Mouse (Mus musculus) adrenal gland, postnatal 25 days (tissue): ENCODE measurements around the gene Pyy. TPM values are rescaled to one million over a fixed set of nuclear protein-coding genes. Genes with fewer than 3 reads are reported as not detected.

Experiments used
- DNase-seq: peaks from one replicate; pipeline ENCODE4 v3.0.0; 2021; ENCODE audit warnings: mixed read lengths
- long read RNA-seq: library from polyadenylated mRNA; stranded (forward); transcript quantifications from one replicate; pipeline ENCODE4 v2.0.0, GENCODE M21; 2021
- total RNA-seq: library from RNA; stranded (reverse); gene quantifications from 2 replicates; pipeline ENCODE4 v1.2.3, GENCODE M21; 2021

The Pyy gene
- total RNA-seq, result not detected in 2 replicates
- long read RNA-seq, result 0 reads

- DNase-seq, result no peak
Measured at GRCm38 (mm10) chr11:102107732-102108131, at the start of gene Pyy. Gene Pyy (minus strand): TSS chr11:102107832.

DNA sequence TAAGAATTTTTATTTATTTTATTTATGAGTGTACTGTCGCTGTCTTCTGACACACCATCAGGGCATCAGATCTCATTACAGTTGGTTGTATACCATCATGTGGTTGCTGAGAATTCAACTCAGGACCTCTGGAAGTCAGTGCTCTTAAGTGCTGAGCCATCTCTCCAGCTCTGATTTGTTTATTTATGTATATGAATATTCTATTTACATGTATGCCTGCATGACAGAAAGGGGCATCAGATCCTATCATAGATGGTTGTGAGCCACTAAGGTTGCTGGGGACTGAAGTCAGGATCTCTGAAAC lies 49.1 kb upstream of the Pyy start:
- no peak for DNase-seq

- DNase-seq, result peak; percentile 88
Measured at GRCm38 (mm10) chr11:102156039-102156785, 48.6 kb upstream of the Pyy start, which contains the start of gene Tmem101. Gene Tmem101 (minus strand): TSS chr11:102156404.

DNA sequence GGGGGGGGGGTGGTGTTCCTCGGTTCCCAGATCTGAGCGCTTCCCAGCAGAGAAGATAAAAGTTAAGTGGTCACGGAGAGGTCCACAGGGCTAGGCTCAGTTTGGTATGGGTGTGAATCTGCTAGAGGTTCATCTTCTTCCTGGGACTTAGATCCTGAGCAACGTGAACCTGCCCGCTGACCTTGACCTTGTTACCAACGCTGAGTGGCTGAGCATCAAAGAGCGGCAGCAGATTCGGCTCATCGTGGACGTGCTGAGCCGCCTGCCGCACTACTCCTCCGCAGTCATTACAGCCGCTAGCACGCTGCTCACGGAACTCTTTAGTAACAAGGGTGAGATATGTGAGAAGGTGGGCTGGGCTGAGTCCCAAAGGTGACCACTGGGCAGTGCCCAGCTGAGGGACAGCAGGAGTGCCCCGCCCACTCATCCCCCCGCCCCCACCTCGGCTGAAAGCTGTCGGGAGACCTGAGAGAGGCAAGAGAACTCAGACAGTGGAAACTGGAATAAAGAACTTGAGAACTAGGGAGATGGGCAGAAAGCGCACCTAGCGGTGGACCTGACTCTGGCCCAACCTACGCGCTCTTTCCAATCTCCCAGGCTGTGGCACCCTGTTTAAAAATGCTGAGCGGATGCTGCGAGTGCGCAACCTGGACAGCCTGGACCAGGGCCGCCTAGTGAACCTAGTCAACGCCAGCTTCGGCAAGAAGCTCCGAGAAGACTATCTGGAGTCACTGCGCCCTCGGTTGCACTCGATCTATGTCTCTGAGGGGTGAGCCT lies 39.8 kb upstream of the Pyy start:
- DNase-seq, result no peak

GRCm38 (mm10) chr11:102146531-102146930 lies 38.9 kb upstream of the Pyy start:
- no peak for DNase-seq

- peak; percentile 33 for DNase-seq
Measured at GRCm38 (mm10) chr11:102146005-102146404, 38.4 kb upstream of the Pyy start.

DNA sequence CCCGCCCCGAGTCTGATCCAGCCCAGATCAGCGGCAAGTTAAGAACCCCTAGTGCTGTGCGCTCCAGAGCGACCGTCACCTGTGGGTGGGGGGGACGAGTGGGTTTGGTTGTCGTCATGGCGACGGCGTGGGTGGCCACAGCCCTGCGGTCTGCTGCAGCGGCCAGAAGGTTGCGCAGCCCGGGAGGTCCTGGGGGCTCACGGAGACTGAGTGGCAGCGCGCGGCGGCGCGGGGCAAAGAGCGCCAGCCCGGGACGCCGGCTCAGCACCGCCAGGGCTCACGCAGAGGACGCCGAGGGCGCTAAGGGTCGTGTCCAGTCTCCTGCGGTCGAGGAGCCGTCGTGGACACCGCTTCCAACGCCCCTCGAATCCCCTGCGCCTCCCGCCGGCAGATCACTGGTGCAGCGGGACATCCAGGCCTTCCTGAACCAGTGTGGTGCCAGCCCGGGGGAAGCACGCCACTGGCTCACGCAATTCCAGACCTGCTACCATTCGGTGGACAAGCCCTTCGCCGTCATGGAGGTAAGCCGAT lies 37.9 kb upstream of the Pyy start, which contains the start of gene Nags:
Nags (plus strand) TSS at position 43 of the 531 bp plus-strand sequence.
- peak; percentile 9 for DNase-seq

- no peak for DNase-seq
Measured at GRCm38 (mm10) chr11:102144957-102145470, 37.4 kb upstream of the Pyy start.

- DNase-seq, result no peak
Measured at GRCm38 (mm10) chr11:102142355-102142754, 34.7 kb upstream of the Pyy start.

GRCm38 (mm10) chr11:102140508-102140907 lies 32.9 kb upstream of the Pyy start:
- DNase-seq, result peak; percentile 48

GRCm38 (mm10) chr11:102138447-102138740 lies 30.8 kb upstream of the Pyy start:
- DNase-seq, result peak; percentile 67

DNA sequence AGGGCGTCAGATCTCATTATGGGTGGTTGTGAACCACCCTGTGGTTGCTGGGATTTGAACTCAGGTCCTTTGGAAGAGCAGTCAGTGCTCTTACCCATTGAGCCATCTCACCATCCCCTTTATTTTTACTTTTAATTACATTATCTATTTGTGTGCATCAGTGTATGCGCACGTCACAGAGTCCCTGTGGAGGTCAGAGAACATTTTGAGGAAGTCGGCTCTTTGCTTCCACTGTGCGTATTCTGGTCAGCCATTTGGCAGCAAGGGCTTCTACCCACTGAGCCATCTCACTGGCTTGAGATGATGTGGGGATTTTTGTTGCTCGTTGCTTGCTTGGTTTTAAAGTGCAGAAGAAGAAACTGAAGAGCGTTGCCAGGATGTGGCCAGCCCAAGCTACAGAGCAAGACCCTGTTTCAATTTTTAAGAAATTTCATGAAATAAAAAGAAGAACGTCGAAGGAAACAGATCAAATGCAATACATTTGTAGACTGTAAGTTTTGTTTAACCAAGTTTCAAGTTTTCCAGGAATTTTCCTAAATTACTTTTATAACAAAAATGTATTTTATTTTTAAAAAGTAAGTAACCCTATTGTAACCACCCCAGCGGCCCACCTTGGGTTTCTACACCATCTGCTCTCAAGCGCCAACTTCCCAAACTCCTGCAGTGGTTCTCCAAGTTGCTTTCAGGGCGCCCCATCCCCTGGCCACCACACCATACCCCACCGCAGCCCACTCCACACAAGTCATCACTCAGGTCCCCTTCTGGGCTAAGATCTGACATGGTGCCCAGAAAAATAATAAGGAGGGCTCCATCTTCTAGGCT lies 30.2 kb upstream of the Pyy start:
- DNase-seq, result no peak

DNA sequence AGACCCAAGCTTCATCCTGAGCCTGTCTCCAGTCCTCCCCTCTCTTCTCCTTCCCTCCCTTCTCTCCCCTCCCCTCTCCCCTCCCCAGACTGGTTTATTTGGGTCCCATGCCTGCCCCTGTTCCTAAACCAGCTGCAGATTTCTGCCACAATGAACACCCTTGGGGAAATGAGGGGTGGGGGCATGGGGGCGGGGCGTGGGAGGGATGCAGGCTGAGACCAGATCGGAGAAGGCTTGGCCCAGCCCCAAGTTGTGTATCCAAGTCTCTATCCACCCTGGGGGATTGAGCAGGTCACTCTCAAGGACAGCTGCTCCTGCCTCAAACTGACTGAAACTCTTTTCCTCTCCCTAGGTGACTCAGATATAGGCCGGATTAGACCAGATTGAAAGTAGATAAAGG lies 26.9 kb upstream of the Pyy start:
- DNase-seq, result no peak

DNA sequence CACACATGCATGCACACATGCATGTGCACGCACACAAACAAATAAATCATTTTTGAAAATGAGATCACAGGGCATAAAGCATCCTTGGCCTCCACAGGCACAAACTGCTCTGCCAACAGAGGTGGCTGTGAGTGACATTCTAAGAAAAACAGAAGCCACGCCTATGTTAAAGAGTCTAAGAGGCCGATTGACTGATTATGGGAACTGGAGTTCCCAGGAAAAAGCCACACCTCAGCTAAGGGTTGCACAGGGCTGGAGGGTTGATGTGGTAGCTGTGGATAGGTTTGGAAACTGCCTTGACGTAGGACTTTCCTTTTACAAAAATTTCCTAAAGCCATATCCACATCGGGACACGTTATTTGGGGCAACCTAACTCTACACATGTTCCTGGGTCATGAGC lies 9.8 kb upstream of the Pyy start:
- no peak for DNase-seq

DNA sequence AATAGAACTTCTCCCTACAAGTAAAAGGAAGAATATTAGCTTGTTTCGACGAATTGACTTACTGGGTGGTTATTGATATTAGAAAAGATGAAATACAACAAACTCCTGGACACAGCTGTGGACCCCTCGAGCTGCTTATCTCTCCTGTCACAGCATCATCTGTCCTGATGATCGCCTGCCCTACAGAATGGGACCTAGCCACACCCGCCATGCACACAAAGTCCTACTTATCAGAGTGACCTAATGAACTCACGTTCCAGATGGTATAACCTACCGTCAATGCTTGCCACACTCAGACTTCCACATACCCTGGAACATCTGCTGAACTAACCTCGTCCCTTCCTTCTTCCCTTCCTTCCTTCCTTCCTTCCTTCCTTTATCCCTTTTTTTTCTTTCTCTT lies 8.6 kb upstream of the Pyy start:
- no peak for DNase-seq

DNA sequence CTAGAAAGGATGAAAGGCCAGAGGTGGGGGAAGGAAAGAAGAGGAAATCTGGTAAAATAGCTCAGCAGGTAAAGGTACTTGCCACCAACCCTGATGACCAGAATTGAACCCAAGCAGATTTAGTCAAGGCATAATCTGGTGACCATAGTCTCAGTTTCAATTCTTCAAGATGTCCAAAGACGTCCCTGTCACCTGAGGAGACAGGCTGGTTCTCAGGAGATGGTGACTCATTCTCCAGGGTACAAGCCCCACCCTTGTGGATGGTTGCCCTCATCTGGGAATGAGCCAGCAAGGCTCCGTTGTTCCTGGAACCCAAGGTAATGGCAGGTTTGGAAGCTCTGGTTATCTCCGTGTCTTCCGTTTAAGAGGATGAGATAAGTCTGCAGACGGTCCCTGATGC lies 3.9 kb upstream of the Pyy start:
- no peak for DNase-seq

GRCm38 (mm10) chr11:102106911-102107310 lies 721 bp downstream of the Pyy start:
- DNase-seq, result no peak

- peak; percentile 75 for DNase-seq
Measured at GRCm38 (mm10) chr11:102102485-102103258, 5.0 kb downstream of the Pyy start.

DNA sequence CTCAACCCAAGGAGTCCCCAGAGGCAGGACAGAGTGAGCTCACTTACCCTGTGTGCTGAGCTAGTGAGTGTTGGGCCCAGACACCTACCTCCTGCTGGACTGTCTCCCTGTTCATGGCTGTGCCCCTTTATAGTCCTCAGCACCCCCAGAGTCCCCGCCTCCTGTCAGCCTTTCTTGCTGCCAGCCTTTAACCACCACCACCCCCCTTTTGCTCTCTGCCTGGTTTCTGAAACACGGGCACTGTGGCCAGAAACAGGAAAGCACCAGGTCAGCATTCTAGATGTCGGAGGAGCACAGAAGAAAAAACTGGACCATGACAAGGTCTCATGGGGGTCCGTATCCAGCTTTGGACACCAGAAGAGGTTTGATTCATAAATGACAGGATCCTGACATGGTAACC lies 6.4 kb downstream of the Pyy start, which contains the start of gene Ppy:
Ppy (minus strand) TSS at position 101 of the 400 bp plus-strand sequence.
- DNase-seq, result no peak

DNA sequence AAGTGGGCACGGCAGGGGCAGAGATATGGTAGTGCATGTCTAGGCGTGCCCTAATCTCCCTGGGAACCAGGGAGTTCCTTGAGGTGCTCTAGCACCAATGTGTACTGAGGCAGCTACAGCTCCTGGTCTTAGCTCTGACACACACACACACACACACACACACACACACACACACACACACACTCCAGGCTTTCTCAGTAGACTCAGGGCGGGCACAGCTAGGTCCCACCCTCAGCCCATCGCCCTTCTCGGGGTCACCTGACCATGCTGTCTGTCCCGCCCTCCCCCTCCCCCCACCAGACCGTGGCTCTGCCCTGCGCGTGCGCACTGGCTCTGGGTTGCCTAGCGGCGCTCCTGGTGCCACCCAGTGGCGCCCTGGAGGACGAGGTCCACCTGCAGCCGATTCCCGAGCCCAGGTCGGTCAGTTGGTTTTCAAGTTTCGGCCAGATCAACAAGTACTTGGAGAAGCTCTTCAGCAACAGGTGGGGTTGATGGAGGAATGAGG lies 10.7 kb downstream of the Pyy start:
- peak; percentile 82 for DNase-seq

DNA sequence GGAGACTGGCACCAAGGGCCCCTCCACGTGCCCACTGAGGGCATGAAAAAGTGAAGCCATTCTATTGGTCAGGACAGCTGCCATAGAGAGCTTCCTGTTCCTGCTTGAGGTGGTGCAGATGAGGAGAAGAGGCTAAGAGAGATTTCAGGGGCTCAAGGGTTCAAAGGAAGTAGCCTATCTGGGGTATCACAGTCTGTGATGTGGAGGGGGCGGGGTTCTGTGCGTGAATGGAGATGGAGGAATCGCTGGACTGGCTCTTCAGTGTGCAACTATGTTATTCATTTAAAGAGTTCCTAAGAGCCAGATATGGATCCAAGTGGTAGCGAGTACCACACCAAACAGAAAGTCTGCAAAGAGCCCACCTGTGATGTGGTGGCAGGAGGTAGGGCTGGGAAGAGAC lies 11.2 kb downstream of the Pyy start:
- DNase-seq, result no peak
